Mouse (Mus musculus) liver, postnatal 0 days (tissue): ENCODE measurements around the gene Slc22a2. TPM values are rescaled to one million over a fixed set of nuclear protein-coding genes. Genes with fewer than 3 reads are reported as not detected.
A peak's percentile ranks its signal among the peaks of the same experiment; 100 is the strongest.

Experiments used
- ATAC-seq: fragments of 200-750 bp; cut with Nextera tagmentation; 2 replicates; pipeline ENCODE4 v1.8.0; 2017; ENCODE audit warnings: mild to moderate bottlenecking, moderate library complexity
- DNase-seq: peaks from one replicate; pipeline ENCODE4 v3.0.0-alpha.2; 2016
- H3K27ac ChIP-seq: fragments of 300-500 bp; sonication (generic); 2 replicates; pipeline ENCODE4 v1.5.1; 2014; ENCODE audit warnings: antibody characterized with exemption, moderate library complexity, mild to moderate bottlenecking, low read depth
- H3K27me3 ChIP-seq: fragments of 300-500 bp; sonication (generic); 2 replicates; pipeline ENCODE4 v1.6.1; 2014; ENCODE audit warnings: low read length, control low read depth, mixed read lengths; ENCODE audit not compliant: insufficient read depth
- H3K36me3 ChIP-seq: fragments of 300-500 bp; sonication (generic); replicated peaks from 2 replicates; pipeline ENCODE4 v1.6.1; 2014; ENCODE audit warnings: mild to moderate bottlenecking, control low read depth, low read length, moderate library complexity, mixed read lengths; ENCODE audit not compliant: insufficient read depth
- H3K4me1 ChIP-seq: fragments of 300-500 bp; sonication (generic); 2 replicates; pipeline ENCODE4 v1.6.1; 2014; ENCODE audit warnings: antibody characterized with exemption, mild to moderate bottlenecking, control low read depth; ENCODE audit not compliant: insufficient read depth
- H3K4me2 ChIP-seq: fragments of 300-500 bp; sonication (generic); 2 replicates; pipeline ENCODE4 v1.6.1; 2014; ENCODE audit warnings: low read depth, mild to moderate bottlenecking, low read length, moderate library complexity, mixed read lengths
- H3K4me3 ChIP-seq: fragments of 300-500 bp; sonication (generic); 2 replicates; pipeline ENCODE4 v1.5.1; 2014; ENCODE audit warnings: low read depth, low read length
- H3K9ac ChIP-seq: fragments of 300-500 bp; sonication (generic); replicated peaks from 2 replicates; pipeline ENCODE4 v1.6.1; 2014; ENCODE audit warnings: mild to moderate bottlenecking, moderate library complexity
- H3K9me3 ChIP-seq: fragments of 300-500 bp; sonication (generic); 2 replicates; pipeline ENCODE4 v1.6.1; 2016; ENCODE audit warnings: mild to moderate bottlenecking, control low read depth, low read length, mixed read lengths
- CTCF ChIP-seq: sonication (generic); IDR thresholded peaks from 2 replicates; pipeline ENCODE4 v1.5.1; 2016; ENCODE audit warnings: antibody characterized with exemption, low read depth
- EP300 ChIP-seq: IDR thresholded peaks from 2 replicates; pipeline ENCODE4 v1.6.1; 2016; ENCODE audit warnings: antibody characterized with exemption, low read depth, mild to moderate bottlenecking
- WGBS: fragments of 180-500 bp; shearing (Covaris S2); extraction: QIAGEN DNeasy Blood & Tissue Kit; methylation state at CpG from one replicate; pipeline ENCODE4 v1.1.7; 2014; ENCODE audit not compliant: insufficient replicate concordance; 5-methylcytosine and 5-hydroxymethylcytosine counted together
- polyA plus RNA-seq: library from polyadenylated mRNA; unstranded; fragments of >200 nt; fragmentation: Nextera tagmentation; extraction: Ambion mirVana; gene quantifications from 2 replicates; pipeline ENCODE4 v1.2.1, GENCODE M21; 2015

Gene Slc22a2
- polyA plus RNA-seq, 1 experiment from 2014 or later: 0.06 TPM

DNA sequence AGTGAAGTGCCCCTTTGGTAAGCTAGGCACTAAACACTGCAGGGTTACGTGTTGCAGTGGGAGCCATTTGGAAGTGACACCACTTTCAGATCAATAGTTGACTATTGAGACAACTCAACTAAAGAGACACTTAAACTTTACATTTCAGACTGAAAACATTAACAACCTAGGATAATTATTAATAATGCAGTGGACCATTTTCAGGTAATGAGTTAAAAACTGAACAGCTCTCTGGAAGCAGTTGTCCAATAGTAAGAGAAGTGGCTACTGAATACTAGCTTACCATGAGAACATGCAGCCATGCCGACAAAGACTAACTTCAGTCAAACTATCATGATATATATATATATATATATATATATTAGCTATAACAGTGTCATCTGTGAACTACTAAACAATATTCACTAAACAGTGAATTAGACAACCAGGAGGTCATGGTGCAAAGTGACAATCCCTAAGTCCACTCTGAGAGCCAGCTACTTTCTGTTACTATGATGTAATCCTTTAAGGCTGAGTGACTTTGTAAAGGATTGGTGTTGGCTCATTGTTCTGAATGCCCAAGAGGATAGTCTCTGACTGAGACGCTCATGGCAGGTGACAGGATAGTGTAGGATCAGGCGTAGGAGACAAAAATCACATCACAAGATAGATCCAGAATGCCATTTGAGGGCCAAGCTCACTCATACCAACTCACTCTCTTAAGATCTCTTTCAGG lies 7.1 kb downstream of the Slc22a2 start:
- Histone ChIP-seq H3K36me3 (no peaks in the 10 kb centered on the region), H3K4me2 (no peak overlapping the region), H3K4me3 (no peak overlapping the region), H3K27me3 (no peaks in the 10 kb centered on the region), H3K4me1 (no peaks in the 10 kb centered on the region), H3K27ac (no peak overlapping the region), H3K9me3 (no peaks in the 10 kb centered on the region), H3K9ac (no peak overlapping the region)
- DNase-seq (no peak), ATAC-seq (no peak)
- WGBS: 80% methylated on average over 4 of the region's 4 CpGs
- TF ChIP-seq CTCF: no peak

DNA sequence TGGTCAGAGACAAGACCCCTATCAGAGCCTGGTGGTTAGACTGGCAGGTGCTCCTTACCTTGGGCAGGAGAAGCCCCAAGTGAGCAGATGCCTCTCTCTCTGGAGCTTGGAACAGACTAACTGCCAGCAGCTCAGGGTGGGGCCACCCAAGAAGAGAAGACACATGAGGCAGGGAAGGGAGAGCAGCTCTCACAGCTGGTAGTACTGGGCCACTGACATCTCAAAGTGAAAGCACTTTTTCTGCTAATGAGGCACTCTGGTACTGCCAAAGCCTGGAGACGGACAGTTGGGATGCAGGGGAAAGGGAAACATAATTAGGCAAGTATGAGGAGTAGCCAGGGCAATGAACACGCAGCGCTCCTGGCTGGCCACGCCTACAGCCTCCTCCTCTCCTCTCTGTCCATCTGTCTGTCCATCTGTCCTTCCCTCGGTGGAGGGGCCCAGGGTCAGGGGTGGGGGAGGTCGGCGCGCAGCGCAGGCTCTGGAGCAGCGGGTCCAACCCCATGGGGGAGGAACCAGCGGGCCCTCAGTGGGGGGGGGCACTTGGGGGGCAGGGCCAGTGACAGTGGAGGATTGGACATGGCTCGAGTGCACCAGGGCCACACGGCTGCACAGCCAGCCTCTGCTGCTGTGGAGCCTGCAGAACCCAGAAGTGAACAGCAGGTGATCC lies 12.0 kb downstream of the Slc22a2 start:
- TF ChIP-seq EP300 (no peak), CTCF (no peak)
- Histone ChIP-seq H3K4me1 (no peaks in the 10 kb centered on the region), H3K27me3 (no peaks in the 10 kb centered on the region), H3K4me3 (no peak overlapping the region), H3K9me3 (0 out of 2 replicates have a peak, but pooled peaks cover 6% of the 10 kb centered on the region), H3K36me3 (no peaks in the 10 kb centered on the region), H3K27ac (no peak overlapping the region), H3K9ac (no peak overlapping the region), H3K4me2 (no peak overlapping the region)
- 88% methylated on average over 13 of the region's 13 CpGs for WGBS
- DNase-seq (no peak), ATAC-seq (no peak)

DNA sequence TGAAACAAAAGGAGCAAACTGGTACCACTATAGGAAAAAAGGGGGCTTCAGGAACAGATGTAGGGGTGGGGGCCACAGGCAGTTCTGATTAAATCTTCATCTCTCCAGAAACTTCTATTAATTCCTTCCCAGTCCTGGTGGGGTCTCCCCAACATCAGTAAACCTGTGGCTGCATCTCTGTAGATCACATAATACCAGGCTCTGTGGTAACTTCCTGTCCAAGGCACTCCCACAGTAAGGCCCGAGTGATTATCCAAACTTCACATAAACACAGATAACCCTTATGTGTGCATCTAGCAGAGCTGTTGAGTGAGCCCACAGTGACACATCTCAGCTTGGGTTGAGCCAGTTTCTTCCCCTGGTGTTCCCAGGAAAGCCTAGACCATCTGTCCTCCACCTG lies 22.7 kb downstream of the Slc22a2 start:
- no peaks in the 10 kb centered on the region for H3K9me3 ChIP-seq
- ATAC-seq: no peak
- no peak overlapping the region for H3K9ac ChIP-seq
- no peaks in the 10 kb centered on the region for H3K4me1 ChIP-seq
- TF ChIP-seq CTCF: peak; percentile 18
- TF ChIP-seq EP300: no peak
- H3K27me3 ChIP-seq: no peaks in the 10 kb centered on the region
- no peak overlapping the region for H3K4me2 ChIP-seq
- DNase-seq: no peak
- H3K36me3 ChIP-seq: no peaks in the 10 kb centered on the region
- no peak overlapping the region for H3K27ac ChIP-seq
- WGBS: 4% methylated on average over 1 of the region's 1 CpGs
- no peak overlapping the region for H3K4me3 ChIP-seq

DNA sequence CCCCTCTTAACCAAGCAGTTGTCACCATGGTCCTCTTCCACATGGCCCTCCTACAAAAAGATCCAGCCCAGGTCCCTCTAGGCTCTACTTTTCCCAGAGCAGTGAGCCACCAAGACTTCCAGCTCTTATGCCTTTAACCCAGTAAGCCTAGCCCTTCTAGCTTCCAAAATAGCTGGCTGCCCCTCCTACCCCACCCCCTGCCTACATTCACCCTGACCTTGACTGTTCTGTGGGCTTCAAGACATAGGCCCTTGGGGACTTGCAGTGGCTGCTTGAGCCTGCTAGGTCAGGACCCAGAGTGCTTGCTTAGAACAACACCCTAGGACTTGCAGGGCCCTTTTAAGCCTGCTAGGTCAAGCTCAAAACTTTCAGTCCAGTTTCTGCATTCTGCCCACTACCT lies 23.3 kb downstream of the Slc22a2 start:
- Histone ChIP-seq H3K4me1 (no peaks in the 10 kb centered on the region), H3K36me3 (no peaks in the 10 kb centered on the region), H3K4me2 (no peak overlapping the region), H3K4me3 (no peak overlapping the region), H3K27ac (no peak overlapping the region), H3K9ac (no peak overlapping the region), H3K9me3 (no peaks in the 10 kb centered on the region), H3K27me3 (no peaks in the 10 kb centered on the region)
- DNase-seq (no peak), ATAC-seq (no peak)
- TF ChIP-seq EP300 (no peak), CTCF (no peak)

DNA sequence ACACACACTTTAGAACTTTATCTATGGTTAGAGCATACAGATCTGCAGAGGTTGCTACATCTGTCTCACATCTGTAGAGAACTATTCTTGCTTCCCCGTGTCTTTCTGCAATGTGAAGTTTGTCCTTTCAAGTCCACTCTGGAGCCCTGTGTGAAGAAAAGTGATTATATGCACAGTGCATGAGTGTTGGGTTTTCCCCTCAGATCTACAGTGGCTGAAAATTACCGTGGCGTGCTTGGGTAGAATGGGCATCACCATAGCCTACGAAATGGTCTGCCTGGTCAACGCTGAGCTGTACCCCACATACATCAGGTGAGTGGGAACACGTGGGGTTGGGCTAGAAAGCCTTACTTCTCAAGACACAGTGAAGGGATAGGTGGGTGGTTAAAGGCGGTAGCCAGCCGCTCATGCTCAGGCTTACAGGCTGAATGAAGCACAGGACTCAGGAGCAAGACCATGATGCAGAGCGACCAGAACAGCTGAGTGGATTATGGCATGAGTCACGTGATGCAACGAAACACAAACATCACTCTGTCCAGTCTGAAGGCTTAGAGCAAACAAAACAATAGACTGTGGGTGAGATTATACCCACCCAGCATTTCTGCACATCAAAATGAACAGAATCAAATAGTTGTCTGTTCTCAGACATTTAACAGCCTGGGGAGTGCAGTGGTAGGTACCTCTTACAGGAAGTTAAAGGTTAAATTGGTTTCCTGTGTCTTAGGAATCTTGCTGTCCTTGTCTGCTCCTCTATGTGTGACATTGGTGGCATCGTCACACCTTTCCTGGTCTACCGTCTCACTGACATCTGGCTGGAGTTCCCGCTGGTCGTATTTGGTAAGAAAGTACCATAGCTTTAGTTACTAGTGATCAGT lies 30.8 kb downstream of the Slc22a2 start:
- no peaks in the 10 kb centered on the region for H3K4me1 ChIP-seq
- DNase-seq: no peak
- no peak overlapping the region for H3K9ac ChIP-seq
- no peaks in the 10 kb centered on the region for H3K9me3 ChIP-seq
- ATAC-seq: no peak
- H3K4me3 ChIP-seq: no peak overlapping the region
- H3K36me3 ChIP-seq: no peaks in the 10 kb centered on the region
- no peak for TF ChIP-seq EP300
- TF ChIP-seq CTCF: no peak
- no peak overlapping the region for H3K27ac ChIP-seq
- H3K27me3 ChIP-seq: no peaks in the 10 kb centered on the region
- no peak overlapping the region for H3K4me2 ChIP-seq
- 74% methylated on average over 15 of the region's 15 CpGs for WGBS

- no peak overlapping the region for H3K4me2 ChIP-seq
- no peaks in the 10 kb centered on the region for H3K27me3 ChIP-seq
- ATAC-seq (no peak), DNase-seq (no peak)
- H3K4me3 ChIP-seq: no peak overlapping the region
- H3K36me3 ChIP-seq: no peaks in the 10 kb centered on the region
- no peaks in the 10 kb centered on the region for H3K4me1 ChIP-seq
- H3K27ac ChIP-seq: no peak overlapping the region
- TF ChIP-seq EP300 (no peak), CTCF (no peak)
- H3K9ac ChIP-seq: no peak overlapping the region
- WGBS: 68% methylated on average over 4 of the region's 4 CpGs
- no peaks in the 10 kb centered on the region for H3K9me3 ChIP-seq
These were observed 31.5 kb downstream of the Slc22a2 start for GRCm38 (mm10) chr17:12615429-12615828.
